Mouse (Mus musculus): Measurements from ENCODE around the gene Vax1. TPM values are rescaled to one million over a fixed set of nuclear protein-coding genes. Genes with fewer than 3 reads are reported as not detected.

Vax1 gene
- polyA plus RNA-seq (2014; fragmentation: Illumina TruSeq; extraction: RNeasy Lipid Tissue Mini Kit (QIAGEN cat#74804); ENCODE audit: low read depth, low replicate concordance) = not detected

DNA sequence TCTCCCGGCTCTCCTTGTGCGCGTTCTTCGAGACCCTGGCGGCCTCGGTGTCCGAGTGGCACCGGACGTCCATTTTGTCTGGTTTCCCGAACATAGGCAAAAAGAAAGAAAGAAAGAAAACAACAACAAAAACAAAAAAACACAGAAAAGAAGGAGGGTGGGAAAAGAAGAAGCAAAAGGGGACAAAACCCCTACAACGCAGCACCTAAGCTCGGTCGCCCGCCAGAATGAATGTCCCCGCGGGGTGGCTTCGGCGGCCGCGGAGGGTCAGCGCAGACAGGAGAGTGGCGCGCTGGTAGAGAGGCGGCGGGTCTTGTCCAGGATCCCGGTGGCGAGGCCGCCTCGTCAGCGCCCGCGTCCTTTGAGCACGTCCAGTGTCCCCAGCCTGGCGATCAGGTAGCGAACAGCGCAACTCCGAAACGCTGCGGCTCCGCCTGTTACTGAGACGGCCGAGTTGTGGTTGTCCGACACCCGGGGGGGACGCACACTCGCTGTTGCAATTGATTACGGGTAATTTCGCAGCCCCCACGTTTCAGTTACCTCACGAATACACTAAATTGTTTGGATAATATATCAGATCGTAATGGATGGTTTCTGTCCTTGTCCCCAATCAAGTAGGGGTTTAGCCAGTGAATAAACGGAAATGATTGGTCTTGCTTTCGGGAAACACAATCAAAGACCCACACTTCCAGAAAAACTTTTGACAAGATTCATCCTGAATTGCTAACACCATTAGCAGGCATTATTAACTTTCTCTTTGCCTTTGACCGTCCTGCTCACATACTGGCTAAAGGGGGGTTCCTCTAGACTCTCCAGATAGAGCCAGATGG is at the start of gene Vax1:
Gene Vax1, minus strand, starts transcription at position 121 of the 830 bp plus-strand sequence.

GRCm38 (mm10) chr19:59218991-59219390 is 49.1 kb upstream of the Vax1 start, which contains the start of gene Kcnk18:
Gene Kcnk18, plus strand, starts transcription at chr19:59219214.

Other genes starting within 250 kb of the Vax1 start
- 29.0 TPM for gene Eno4, start 226.6 kb downstream of the Vax1 start, polyA plus RNA-seq (2014; fragmentation: Illumina TruSeq; extraction: RNeasy Lipid Tissue Mini Kit (QIAGEN cat#74804); ENCODE audit: low read depth, low replicate concordance)
- gene Hspa12a, start 226.4 kb downstream of the Vax1 start, polyA plus RNA-seq (2014; fragmentation: Illumina TruSeq; extraction: RNeasy Lipid Tissue Mini Kit (QIAGEN cat#74804); ENCODE audit: low read depth, low replicate concordance) = 13.1 TPM
- gene Shtn1, start 94.0 kb downstream of the Vax1 start, polyA plus RNA-seq (2014; fragmentation: Illumina TruSeq; extraction: RNeasy Lipid Tissue Mini Kit (QIAGEN cat#74804); ENCODE audit: low read depth, low replicate concordance) = 20.0 TPM
- not detected for gene Kcnk18, start 49.2 kb upstream of the Vax1 start, polyA plus RNA-seq (2014; fragmentation: Illumina TruSeq; extraction: RNeasy Lipid Tissue Mini Kit (QIAGEN cat#74804); ENCODE audit: low read depth, low replicate concordance)
- 0.21 TPM for gene Slc18a2, start 90.8 kb upstream of the Vax1 start, polyA plus RNA-seq (2014; fragmentation: Illumina TruSeq; extraction: RNeasy Lipid Tissue Mini Kit (QIAGEN cat#74804); ENCODE audit: low read depth, low replicate concordance)
- 0.62 TPM for gene Rps12-ps3, start 152.2 kb upstream of the Vax1 start, polyA plus RNA-seq (2014; fragmentation: Illumina TruSeq; extraction: RNeasy Lipid Tissue Mini Kit (QIAGEN cat#74804); ENCODE audit: low read depth, low replicate concordance)
- gene Pdzd8, start 175.7 kb upstream of the Vax1 start, polyA plus RNA-seq (2014; fragmentation: Illumina TruSeq; extraction: RNeasy Lipid Tissue Mini Kit (QIAGEN cat#74804); ENCODE audit: low read depth, low replicate concordance) = 209 TPM